Mouse (Mus musculus): ENCODE results near the gene Zfp691.

DNA sequence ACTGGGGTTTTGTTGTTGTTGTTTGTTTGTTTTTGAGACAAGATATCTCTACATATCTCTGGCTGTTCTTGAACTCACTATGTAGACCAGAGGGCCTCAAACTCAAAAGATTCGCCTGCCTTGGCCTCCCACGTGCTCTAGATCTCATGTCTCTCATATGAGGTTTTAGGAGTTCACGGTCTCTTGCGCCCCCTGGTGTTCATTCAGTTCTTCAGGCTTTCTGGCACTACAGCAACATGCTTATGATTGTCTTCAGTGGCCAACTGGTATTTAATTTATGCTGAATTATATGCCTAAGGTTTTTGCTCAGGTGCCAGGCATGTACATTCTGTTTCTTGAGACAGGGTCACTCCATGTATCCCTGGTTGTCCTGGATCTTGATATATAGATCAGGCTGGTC is 6.3 kb downstream of the Zfp691 start:
- TF ChIP-seq MYOD1 (IDR thresholded peaks at IDR 0.05; ENCODE audit: control insufficient read depth in 1 of 3, insufficient read length in 2 of 3, low read depth in 2 of 3) (no peak), MAX (IDR thresholded peaks at IDR 0.05; ENCODE audit: low read depth) (no peak), POLR2A (IDR thresholded peaks at IDR 0.05; ENCODE audit: insufficient read length, low read depth) (no peak), E2F4 (IDR thresholded peaks at IDR 0.05; ENCODE audit: insufficient read depth) (no peak), POLR2AphosphoS2 (IDR thresholded peaks at IDR 0.05; ENCODE audit: insufficient read length, low read depth) (no peak), CEBPB (IDR thresholded peaks at IDR 0.05; ENCODE audit: insufficient read depth, poor library complexity, severe bottlenecking) (no peak), USF1 (IDR thresholded peaks at IDR 0.05; ENCODE audit: low read depth) (peak; percentile 44), MYOG (IDR thresholded peaks at IDR 0.05; ENCODE audit: control insufficient read depth in 1 of 3, insufficient read depth in 1 of 3, insufficient read length in 2 of 3, low read depth in 2 of 3) (no peak), TCF3 (IDR thresholded peaks at IDR 0.05; ENCODE audit: insufficient read length, low read depth) (no peak)
